Mouse (Mus musculus) forebrain, embryonic 15.5 days (tissue): ENCODE data around the gene Kif5c. TPM values are rescaled to one million over a fixed set of nuclear protein-coding genes. Genes with fewer than 3 reads are reported as not detected.
A peak's percentile ranks its signal among the peaks of the same experiment; 100 is the strongest.

Source experiments
- ATAC-seq: fragments of 200-750 bp; cut with Nextera tagmentation; replicated peaks from 2 replicates; pipeline ENCODE4 v1.8.0; 2017; ENCODE audit warnings: mild to moderate bottlenecking, moderate TSS enrichment, moderate library complexity
- H3K27ac ChIP-seq: fragments of 300-500 bp; sonication (generic); replicated peaks from 2 replicates; pipeline ENCODE4 v1.5.1; 2015; ENCODE audit warnings: mild to moderate bottlenecking, inconsistent platforms
- H3K27me3 ChIP-seq: fragments of 300-500 bp; sonication (generic); 2 replicates; pipeline ENCODE4 v1.6.1; 2015; ENCODE audit warnings: inconsistent platforms
- H3K36me3 ChIP-seq: fragments of 300-500 bp; sonication (generic); 2 replicates; pipeline ENCODE4 v1.6.1; 2015; ENCODE audit warnings: mild to moderate bottlenecking, inconsistent platforms
- H3K4me1 ChIP-seq: fragments of 300-500 bp; sonication (generic); 2 replicates; pipeline ENCODE4 v1.6.1; 2015; ENCODE audit warnings: inconsistent platforms
- H3K4me2 ChIP-seq: fragments of 300-500 bp; sonication (generic); replicated peaks from 2 replicates; pipeline ENCODE4 v1.6.1; 2015; ENCODE audit warnings: mild to moderate bottlenecking, inconsistent platforms
- H3K4me3 ChIP-seq: fragments of 300-500 bp; sonication (generic); 2 replicates; pipeline ENCODE4 v1.5.1; 2015; ENCODE audit warnings: mild to moderate bottlenecking, inconsistent platforms
- H3K9ac ChIP-seq: fragments of 300-500 bp; sonication (generic); replicated peaks from 2 replicates; pipeline ENCODE4 v1.6.1; 2015; ENCODE audit warnings: mild to moderate bottlenecking, inconsistent platforms
- H3K9me3 ChIP-seq: fragments of 300-500 bp; sonication (generic); 2 replicates; pipeline ENCODE4 v1.6.1; 2016; ENCODE audit warnings: inconsistent platforms
- WGBS: fragments of 180-500 bp; shearing (Covaris S2); methylation state at CpG from one replicate; pipeline ENCODE4 v1.1.7; 2015; ENCODE audit warnings: mixed read lengths; 5-methylcytosine and 5-hydroxymethylcytosine counted together
- polyA plus RNA-seq: library from polyadenylated mRNA; unstranded; fragments of >200 nt; fragmentation: Nextera tagmentation; extraction: Ambion mirVana; gene quantifications from 2 replicates; pipeline ENCODE4 v1.2.1, GENCODE M21; 2015

The Kif5c gene
- polyA plus RNA-seq, 1 experiment from 2014 or later = 171 TPM

DNA sequence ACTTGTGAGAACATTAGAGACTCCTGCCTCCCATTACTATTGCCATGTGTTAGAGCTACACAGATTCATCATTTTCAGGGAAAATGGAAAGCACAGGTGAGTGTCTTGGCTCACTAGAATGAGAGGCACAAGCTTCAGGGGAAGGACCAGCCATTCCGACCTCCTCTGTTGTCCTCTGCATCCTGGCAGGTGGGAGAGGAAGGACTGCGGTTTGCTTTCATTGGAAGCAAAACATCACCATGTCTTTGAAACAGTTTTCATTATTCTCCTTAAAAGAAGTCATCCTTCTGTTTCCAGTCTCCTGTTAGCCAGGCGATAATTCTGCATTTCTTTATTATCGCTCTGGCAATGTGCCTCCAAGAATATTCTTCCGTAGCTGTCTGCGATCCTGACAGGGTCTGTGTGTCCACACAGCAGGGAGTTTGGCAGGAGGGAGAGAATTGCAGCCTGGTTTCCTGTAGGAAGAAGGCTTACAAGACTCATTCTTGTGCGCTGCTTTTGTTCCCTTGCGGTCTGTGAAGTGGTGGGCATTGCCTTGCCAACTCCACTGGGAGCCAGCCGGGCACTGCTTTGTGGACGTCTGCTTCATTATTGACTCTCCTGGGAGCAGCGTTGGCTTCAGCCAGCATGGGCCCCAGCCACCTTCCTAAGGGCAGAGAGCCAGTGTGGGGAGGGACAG is 36.2 kb downstream of the Kif5c start:
- Histone ChIP-seq H3K4me2 (peak overlapping the region; percentile 20; the same call in 1 of the 2 replicates), H3K4me1 (peaks cover 62% of the 10 kb centered on the region), H3K27ac (peak overlapping the region; percentile 77), H3K4me3 (no peak overlapping the region), H3K36me3 (0 out of 2 replicates have a peak, but pooled peaks cover 5% of the 10 kb centered on the region), H3K27me3 (no peaks in the 10 kb centered on the region), H3K9me3 (no peaks in the 10 kb centered on the region), H3K9ac (0 out of 2 replicates have a peak overlapping the region, but pooled peaks have one; percentile 25)
- WGBS = 23% methylated on average over 11 of the region's 11 CpGs
- ATAC-seq = peak; percentile 80

DNA sequence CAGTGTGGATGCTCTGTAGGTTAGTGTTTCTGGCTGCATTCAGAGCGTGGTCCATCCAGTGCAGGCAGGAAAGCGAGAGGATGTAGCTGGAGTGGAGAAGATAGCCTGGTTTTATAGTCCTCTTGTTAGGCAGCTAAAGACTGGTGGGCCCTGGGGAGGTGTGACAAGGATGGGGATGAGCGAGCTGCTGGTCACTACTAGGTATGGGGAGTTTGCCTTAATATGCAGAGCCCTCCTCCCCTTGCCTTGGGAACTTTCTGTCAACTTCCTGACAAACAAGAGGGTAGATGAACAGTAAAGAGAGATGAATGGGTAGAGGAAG is 36.7 kb downstream of the Kif5c start:
- peak overlapping the region; percentile 77 for H3K27ac ChIP-seq
- WGBS = 61% methylated on average over 3 of the region's 3 CpGs
- peak overlapping the region; percentile 20; the same call in 1 of the 2 replicates for H3K4me2 ChIP-seq
- H3K9me3 ChIP-seq = no peaks in the 10 kb centered on the region
- no peak overlapping the region for H3K4me3 ChIP-seq
- H3K9ac ChIP-seq = 0 out of 2 replicates have a peak overlapping the region, but pooled peaks have one; percentile 25
- H3K4me1 ChIP-seq = peaks cover 64% of the 10 kb centered on the region
- no peaks in the 10 kb centered on the region for H3K27me3 ChIP-seq
- ATAC-seq = no peak
- H3K36me3 ChIP-seq = 0 out of 2 replicates have a peak, but pooled peaks cover 5% of the 10 kb centered on the region

DNA sequence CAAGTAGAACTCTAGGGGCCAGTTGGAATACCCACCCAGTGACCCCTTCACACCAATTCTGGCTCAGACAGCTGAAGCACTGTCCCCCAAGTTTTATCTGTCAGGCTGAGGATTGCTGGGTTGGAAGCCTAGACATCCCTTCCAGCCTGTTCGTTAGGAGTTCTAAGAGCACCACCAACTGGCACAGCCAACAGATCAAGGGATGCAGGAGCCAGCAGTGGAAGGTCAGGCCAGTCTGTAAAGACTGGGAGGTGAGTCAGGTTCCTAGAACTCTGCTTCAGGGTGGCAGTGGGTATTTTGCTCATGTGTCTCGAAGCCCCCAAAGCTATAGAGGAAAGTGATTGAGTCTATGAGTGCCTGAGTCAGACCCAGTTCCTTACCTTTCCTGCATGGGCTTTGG is 37.9 kb downstream of the Kif5c start:
- ATAC-seq = no peak
- peaks cover 76% of the 10 kb centered on the region for H3K4me1 ChIP-seq

DNA sequence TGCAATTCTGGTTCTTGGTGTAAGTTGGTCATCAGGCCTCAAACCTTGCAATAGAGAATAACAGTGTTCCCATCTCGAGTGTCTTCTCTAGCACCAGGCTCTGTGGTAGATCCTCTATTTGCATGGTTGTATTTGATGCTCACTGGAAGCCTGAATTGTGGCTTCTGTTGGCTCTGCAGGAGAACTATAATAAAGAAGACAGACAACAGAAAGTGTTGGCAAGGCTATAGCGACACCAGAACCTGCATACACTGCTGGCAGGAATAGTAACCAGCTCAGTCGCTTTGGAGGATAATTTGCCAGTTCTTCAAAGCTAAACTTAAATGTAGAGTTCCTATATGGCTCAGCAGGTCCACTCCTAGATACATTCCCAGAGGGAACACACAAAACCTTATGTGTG is 38.6 kb downstream of the Kif5c start:
- no peak for ATAC-seq
- Histone ChIP-seq H3K4me2 (no peak overlapping the region), H3K4me1 (peaks cover 74% of the 10 kb centered on the region), H3K27me3 (no peaks in the 10 kb centered on the region), H3K9ac (no peak overlapping the region), H3K4me3 (no peak overlapping the region), H3K27ac (no peak overlapping the region), H3K36me3 (no peaks in the 10 kb centered on the region), H3K9me3 (no peaks in the 10 kb centered on the region)
- 70% methylated on average over 3 of the region's 3 CpGs for WGBS

More for the DNA sequence above, 37.9 kb downstream of the Kif5c start:
- no peaks in the 10 kb centered on the region for H3K9me3 ChIP-seq
- no peak overlapping the region for H3K4me3 ChIP-seq
- H3K4me2 ChIP-seq = no peak overlapping the region
- no peak overlapping the region for H3K27ac ChIP-seq
- H3K27me3 ChIP-seq = no peaks in the 10 kb centered on the region
- H3K36me3 ChIP-seq = 0 out of 2 replicates have a peak, but pooled peaks cover 3% of the 10 kb centered on the region
- 88% methylated on average over 2 of the region's 2 CpGs for WGBS
- H3K9ac ChIP-seq = no peak overlapping the region

DNA sequence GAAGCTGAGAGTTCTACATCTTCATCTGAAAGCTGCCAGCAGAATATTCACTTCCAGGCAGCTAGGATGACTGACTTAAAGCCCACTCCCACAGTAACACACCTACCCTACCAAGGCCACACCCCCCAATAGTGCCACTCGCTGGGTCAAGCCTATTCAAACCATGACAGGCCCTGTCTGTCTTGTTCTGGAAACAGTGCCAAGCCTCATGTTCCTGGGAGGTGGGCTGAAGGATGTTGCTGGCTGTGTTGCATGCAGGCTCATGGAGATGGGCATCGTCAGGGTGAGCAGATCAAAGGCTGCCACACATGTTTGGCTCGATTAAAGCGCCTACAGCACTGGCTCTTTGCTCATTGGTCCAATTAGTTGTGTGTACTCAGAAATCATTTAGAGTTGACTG is 39.9 kb downstream of the Kif5c start:
- peaks cover 74% of the 10 kb centered on the region for H3K4me1 ChIP-seq
- 52% methylated on average over 4 of the region's 4 CpGs for WGBS

DNA sequence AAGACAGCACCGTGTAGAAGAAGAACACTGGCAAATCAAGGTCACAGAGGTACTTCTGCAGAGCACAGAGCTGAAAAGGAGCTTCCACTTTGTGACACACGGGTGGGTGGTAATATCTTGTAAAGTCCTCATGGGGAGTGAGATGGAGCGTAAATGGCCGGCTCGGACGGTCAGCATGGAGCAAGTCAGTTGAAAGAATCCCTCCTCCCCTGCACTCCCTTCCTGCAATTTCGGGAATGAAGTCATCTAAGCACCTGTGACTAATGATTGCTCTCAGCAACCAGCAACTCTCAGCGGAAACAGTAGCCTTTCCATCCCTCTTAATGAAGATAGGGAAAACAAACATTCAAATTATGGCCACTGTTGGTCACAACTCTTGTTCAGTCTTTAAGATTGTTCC is 40.9 kb downstream of the Kif5c start:
- Histone ChIP-seq H3K9me3 (no peaks in the 10 kb centered on the region), H3K9ac (no peak overlapping the region), H3K4me2 (no peak overlapping the region), H3K4me3 (no peak overlapping the region), H3K36me3 (no peaks in the 10 kb centered on the region), H3K4me1 (peaks cover 64% of the 10 kb centered on the region), H3K27ac (peak overlapping the region; percentile 53), H3K27me3 (no peaks in the 10 kb centered on the region)
- no peak for ATAC-seq
- 43% methylated on average over 8 of the region's 8 CpGs for WGBS

More for the DNA sequence above, 39.9 kb downstream of the Kif5c start:
- no peak for ATAC-seq
- H3K36me3 ChIP-seq = no peaks in the 10 kb centered on the region
- H3K27me3 ChIP-seq = no peaks in the 10 kb centered on the region
- H3K4me2 ChIP-seq = no peak overlapping the region
- H3K9ac ChIP-seq = no peak overlapping the region
- H3K9me3 ChIP-seq = no peaks in the 10 kb centered on the region
- H3K27ac ChIP-seq = peak overlapping the region; percentile 29; the same call in 1 of the 2 replicates
- no peak overlapping the region for H3K4me3 ChIP-seq

DNA sequence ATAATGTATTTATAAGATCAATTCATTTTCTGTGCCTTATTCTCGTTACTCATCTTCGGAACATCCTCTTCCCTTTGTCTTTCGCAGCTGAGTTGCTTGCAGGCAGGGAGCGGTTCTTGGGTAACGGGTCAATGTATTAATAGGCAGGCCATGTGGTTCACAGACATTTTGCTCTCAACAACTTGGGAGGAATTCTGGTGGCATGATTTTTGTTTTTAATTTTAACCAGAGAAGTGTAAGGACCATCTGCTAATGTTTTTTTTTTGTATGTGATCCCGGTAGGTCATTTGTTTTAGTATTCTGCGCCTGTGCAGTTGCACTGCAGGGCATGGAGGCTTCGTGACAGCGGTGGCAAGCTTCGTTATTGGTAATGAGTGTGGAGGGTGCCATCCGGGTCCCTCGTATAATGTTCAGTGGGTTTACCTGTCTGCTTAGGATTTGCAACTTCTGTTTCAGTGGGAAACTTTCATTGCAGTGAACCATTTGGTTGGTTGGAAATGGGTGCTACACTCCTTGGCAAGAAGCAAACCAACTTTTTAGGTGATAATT is 41.4 kb downstream of the Kif5c start:
- H3K27ac ChIP-seq = peak overlapping the region; percentile 53
- H3K36me3 ChIP-seq = no peaks in the 10 kb centered on the region
- no peak for ATAC-seq
- 56% methylated on average over 12 of the region's 12 CpGs for WGBS
- H3K4me2 ChIP-seq = no peak overlapping the region
- peaks cover 60% of the 10 kb centered on the region for H3K4me1 ChIP-seq
- no peak overlapping the region for H3K4me3 ChIP-seq
- H3K9ac ChIP-seq = no peak overlapping the region
- no peaks in the 10 kb centered on the region for H3K27me3 ChIP-seq
- H3K9me3 ChIP-seq = no peaks in the 10 kb centered on the region

DNA sequence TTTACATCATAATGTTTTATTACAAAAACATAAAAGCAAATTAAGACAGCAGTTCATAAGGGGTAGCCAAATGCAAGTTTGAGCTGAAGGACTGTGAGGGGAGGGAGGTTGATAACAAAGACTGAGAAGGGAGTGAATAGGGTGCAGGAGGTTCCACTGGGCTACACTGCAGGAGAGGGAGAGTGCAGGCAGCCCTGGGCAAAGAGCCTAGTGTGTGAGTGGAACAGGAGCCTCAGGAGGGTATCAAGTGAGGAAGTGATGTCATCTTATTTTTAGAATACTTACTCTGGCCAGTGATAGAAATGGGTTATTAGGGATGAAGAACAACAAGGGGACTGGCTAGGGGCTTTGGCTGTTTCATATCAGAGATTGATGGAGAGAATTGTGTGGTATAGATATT is 42.2 kb downstream of the Kif5c start:
- ATAC-seq = no peak
- Histone ChIP-seq H3K9ac (no peak overlapping the region), H3K4me2 (no peak overlapping the region), H3K9me3 (no peaks in the 10 kb centered on the region), H3K36me3 (no peaks in the 10 kb centered on the region), H3K27me3 (no peaks in the 10 kb centered on the region), H3K27ac (peak overlapping the region; percentile 36), H3K4me1 (peaks cover 51% of the 10 kb centered on the region), H3K4me3 (no peak overlapping the region)

DNA sequence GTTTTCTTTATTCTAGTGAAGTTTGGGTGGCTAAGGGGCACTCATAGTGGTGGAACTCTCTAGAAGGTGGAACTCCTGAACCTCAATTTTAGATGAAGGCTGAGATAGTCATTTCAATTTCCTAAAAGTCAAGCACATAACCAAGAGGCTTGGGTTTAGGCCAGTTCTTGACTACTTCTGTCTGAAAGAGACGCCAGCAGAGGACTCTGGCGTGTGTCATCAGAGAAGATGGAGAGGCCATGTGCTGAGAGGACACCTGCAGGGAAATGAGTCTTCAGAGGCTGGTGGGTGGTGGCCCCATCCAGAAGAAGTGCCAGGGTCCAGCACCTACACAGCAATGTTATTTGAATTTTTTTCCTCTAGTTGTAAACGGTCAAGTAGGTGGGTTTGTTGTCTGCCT is 42.8 kb downstream of the Kif5c start:
- no peak overlapping the region for H3K9ac ChIP-seq
- no peak for ATAC-seq
- no peak overlapping the region for H3K4me2 ChIP-seq
- peaks cover 48% of the 10 kb centered on the region for H3K4me1 ChIP-seq
- H3K27ac ChIP-seq = peak overlapping the region; percentile 17; the same call in 1 of the 2 replicates
- H3K36me3 ChIP-seq = no peaks in the 10 kb centered on the region
- H3K9me3 ChIP-seq = no peaks in the 10 kb centered on the region
- no peaks in the 10 kb centered on the region for H3K27me3 ChIP-seq
- H3K4me3 ChIP-seq = no peak overlapping the region
- 82% methylated on average over 3 of the region's 3 CpGs for WGBS

DNA sequence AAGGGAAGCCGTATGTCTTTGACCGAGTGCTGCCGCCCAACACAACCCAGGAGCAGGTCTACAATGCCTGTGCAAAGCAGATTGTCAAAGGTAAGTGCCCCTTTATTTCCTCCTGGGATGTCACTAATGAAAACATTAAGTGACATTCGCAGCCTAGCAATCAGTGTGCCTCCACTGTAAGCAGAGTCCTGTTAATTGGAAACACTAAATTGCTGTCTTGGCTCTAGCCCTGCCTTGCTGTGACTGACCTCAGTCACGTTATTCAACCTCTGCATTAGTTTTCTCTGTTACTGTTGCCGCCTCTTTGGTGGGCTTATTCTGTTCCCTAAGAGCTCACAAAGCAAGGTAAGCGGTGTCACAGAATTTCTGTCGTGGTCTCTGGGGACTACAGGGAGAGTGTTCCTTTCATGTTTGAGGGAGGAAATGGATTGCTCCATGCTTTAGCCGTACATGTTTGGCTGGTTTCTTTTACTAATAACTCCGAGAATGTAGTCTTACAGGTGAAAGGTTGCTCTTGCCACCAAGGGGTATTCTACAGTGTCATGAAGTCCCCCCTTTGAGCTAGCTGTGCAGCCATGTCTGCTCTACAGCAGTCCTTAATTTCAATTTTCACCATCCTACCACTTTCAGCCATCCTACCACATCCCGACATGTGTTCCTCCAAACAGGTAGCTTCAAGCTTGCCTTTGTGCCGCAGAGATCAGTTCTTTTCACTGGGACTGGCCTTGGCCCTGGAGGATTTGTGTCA is 52.8 kb downstream of the Kif5c start:
- H3K27ac ChIP-seq = peak overlapping the region; percentile 88
- H3K4me1 ChIP-seq = peaks cover 39% of the 10 kb centered on the region
- H3K27me3 ChIP-seq = no peaks in the 10 kb centered on the region
- H3K4me3 ChIP-seq = no peak overlapping the region
- no peak overlapping the region for H3K4me2 ChIP-seq
- no peak overlapping the region for H3K9ac ChIP-seq
- ATAC-seq = peak; percentile 37; the same call in 1 of the 2 replicates
- H3K9me3 ChIP-seq = no peaks in the 10 kb centered on the region
- H3K36me3 ChIP-seq = no peaks in the 10 kb centered on the region; the same call in 1 of the 2 replicates
- WGBS = 36% methylated on average over 12 of the region's 12 CpGs

DNA sequence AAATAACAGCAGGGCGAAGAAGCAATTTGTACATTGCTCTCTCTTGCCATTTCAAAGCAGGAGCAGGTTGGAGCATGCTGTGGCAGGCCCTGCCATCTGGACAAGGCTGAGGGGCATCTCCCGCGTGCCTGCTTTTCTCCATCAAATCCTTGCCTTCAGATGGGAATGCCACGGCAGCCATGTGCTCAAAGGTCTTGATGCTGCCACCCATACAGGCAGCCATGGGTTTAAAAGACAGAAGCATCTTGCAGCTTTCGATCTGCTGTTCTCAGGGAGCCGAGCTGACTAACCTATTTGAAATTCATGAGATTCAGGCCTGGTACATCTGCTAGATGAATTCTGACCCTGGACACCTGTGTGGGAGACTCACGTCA is 53.4 kb downstream of the Kif5c start:
- no peaks in the 10 kb centered on the region; the same call in 1 of the 2 replicates for H3K36me3 ChIP-seq
- H3K27me3 ChIP-seq = no peaks in the 10 kb centered on the region
- 40% methylated on average over 7 of the region's 7 CpGs for WGBS
- no peak overlapping the region for H3K9ac ChIP-seq
- peak overlapping the region; percentile 88 for H3K27ac ChIP-seq
- no peaks in the 10 kb centered on the region for H3K9me3 ChIP-seq
- H3K4me3 ChIP-seq = no peak overlapping the region
- H3K4me2 ChIP-seq = no peak overlapping the region
- peaks cover 39% of the 10 kb centered on the region for H3K4me1 ChIP-seq
- ATAC-seq = peak; percentile 76

DNA sequence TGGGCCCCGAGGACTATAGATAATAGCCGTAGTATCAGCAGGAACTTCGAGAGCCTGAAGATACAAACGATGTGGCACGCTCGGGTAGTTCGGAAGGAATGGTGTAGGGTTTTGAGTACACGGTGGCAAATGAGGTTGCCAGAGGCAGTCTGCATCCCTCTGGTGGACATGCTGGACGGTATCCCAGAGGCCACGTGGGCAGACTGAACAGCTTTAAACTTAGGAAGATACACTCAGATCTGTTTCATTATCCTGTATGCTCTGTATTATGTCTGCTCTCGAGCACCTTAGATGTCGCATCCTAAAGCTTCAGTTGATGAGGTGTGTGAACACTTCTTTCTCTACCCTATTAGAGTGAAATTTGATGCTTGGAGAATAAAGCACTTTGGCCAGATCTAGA is 56.9 kb downstream of the Kif5c start:
- 79% methylated on average over 12 of the region's 12 CpGs for WGBS
- H3K4me1 ChIP-seq = peaks cover 56% of the 10 kb centered on the region
- no peak overlapping the region for H3K9ac ChIP-seq
- H3K36me3 ChIP-seq = peaks cover 3% of the 10 kb centered on the region; the same call in 1 of the 2 replicates
- no peak overlapping the region for H3K4me2 ChIP-seq
- no peak for ATAC-seq
- no peaks in the 10 kb centered on the region for H3K27me3 ChIP-seq
- no peak overlapping the region for H3K4me3 ChIP-seq
- H3K27ac ChIP-seq = no peak overlapping the region
- no peaks in the 10 kb centered on the region for H3K9me3 ChIP-seq
